Mouse (Mus musculus) embryonic facial prominence, embryonic 11.5 days (tissue): ENCODE measurements around the gene Dclk3. TPM values are rescaled to one million over a fixed set of nuclear protein-coding genes. Genes with fewer than 3 reads are reported as not detected.

Experiments
- ATAC-seq: fragments of 200-750 bp; cut with Nextera tagmentation; replicated peaks from 2 replicates; pipeline ENCODE4 v1.8.0; 2017; ENCODE audit warnings: low read depth; ENCODE audit not compliant: insufficient number of reproducible peaks, low FRiP score, low TSS enrichment
- DNase-seq: peaks from one replicate; pipeline ENCODE4 v3.0.0-alpha.2; 2015; ENCODE audit warnings: low spot score
- H3K27ac ChIP-seq: fragments of 300-500 bp; sonication (generic); replicated peaks from 2 replicates; pipeline ENCODE4 v1.5.1; 2014; ENCODE audit warnings: mild to moderate bottlenecking, low read depth, low read length, control low read depth
- H3K27me3 ChIP-seq: fragments of 300-500 bp; sonication (generic); 2 replicates; pipeline ENCODE4 v1.6.1; 2014; ENCODE audit warnings: mild to moderate bottlenecking, low read length, moderate library complexity, mixed read lengths; ENCODE audit not compliant: control insufficient read depth, insufficient read depth
- H3K36me3 ChIP-seq: fragments of 300-500 bp; sonication (generic); replicated peaks from 2 replicates; pipeline ENCODE4 v1.6.1; 2014; ENCODE audit warnings: low read depth, mild to moderate bottlenecking, low read length, moderate library complexity, mixed read lengths; ENCODE audit not compliant: control insufficient read depth, insufficient read depth
- H3K4me1 ChIP-seq: fragments of 300-500 bp; sonication (generic); 2 replicates; pipeline ENCODE4 v1.6.1; 2014; ENCODE audit warnings: low read length, mixed read lengths; ENCODE audit not compliant: control insufficient read depth, insufficient read depth
- H3K4me2 ChIP-seq: fragments of 300-500 bp; sonication (generic); 2 replicates; pipeline ENCODE4 v1.6.1; 2014; ENCODE audit warnings: low read depth, mild to moderate bottlenecking, control low read depth, low read length, moderate library complexity
- H3K4me3 ChIP-seq: fragments of 300-500 bp; sonication (generic); 2 replicates; pipeline ENCODE4 v1.5.1; 2014; ENCODE audit warnings: low read depth, low read length, control low read depth
- H3K9ac ChIP-seq: fragments of 300-500 bp; sonication (generic); replicated peaks from 2 replicates; pipeline ENCODE4 v1.6.1; 2014; ENCODE audit warnings: mild to moderate bottlenecking, control low read depth, low read length
- H3K9me3 ChIP-seq: fragments of 300-500 bp; sonication (generic); replicated peaks from 2 replicates; pipeline ENCODE4 v1.6.1; 2016; ENCODE audit warnings: mild to moderate bottlenecking, low read length, inconsistent platforms, mixed read lengths; ENCODE audit not compliant: control insufficient read depth
- WGBS: fragments of 180-500 bp; shearing (Covaris S2); extraction: QIAGEN DNeasy Blood & Tissue Kit; methylation state at CpG from one replicate; pipeline ENCODE4 v1.1.7; 2014; 5-methylcytosine and 5-hydroxymethylcytosine counted together
- polyA plus RNA-seq: library from polyadenylated mRNA; unstranded; fragments of >200 nt; fragmentation: Nextera tagmentation; extraction: Ambion mirVana; gene quantifications from 2 replicates; pipeline ENCODE4 v1.2.1, GENCODE M21; 2014

Dclk3 gene
- polyA plus RNA-seq, 1 experiment from 2014 or later, result 0.58 TPM

DNA sequence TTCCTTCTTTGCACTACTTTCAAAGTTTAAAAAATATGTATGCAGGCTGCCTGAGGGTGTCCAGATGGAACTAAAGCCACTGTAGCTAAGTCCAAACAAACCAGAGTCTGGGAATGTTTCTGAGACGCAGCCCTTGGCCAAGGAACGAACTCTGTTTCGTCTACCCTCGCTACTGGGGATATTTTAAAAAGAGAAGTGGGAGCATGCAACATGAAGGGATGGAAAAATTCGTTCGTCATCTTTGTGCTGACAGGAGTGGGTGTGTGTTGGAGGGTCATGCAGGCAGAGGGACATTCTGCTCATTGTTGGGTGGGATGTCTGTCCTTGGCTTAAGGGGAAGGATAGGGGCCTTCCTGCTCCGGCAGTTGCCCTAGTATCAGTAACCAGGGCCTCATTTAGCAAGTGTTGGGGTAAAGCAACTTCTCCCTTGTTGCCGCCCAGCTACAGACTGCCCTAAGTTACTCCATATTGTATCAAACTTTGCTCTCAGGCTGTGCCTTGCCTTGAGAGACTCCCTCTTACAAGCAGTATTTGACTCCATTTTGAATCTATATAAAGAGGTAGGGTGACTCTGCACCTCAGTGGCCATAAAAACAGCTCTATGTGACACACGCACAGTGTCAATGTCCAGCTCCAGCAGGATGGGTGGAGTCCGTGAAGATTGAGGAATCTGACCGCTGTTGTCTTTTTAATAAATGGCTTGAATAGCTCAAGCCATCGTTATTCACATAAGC lies 34.4 kb upstream of the Dclk3 start:
- Histone ChIP-seq H3K27me3 (no peaks in the 10 kb centered on the region), H3K4me2 (no peak overlapping the region), H3K9ac (no peak overlapping the region), H3K4me1 (no peaks in the 10 kb centered on the region), H3K36me3 (no peaks in the 10 kb centered on the region), H3K9me3 (no peaks in the 10 kb centered on the region), H3K4me3 (no peak overlapping the region), H3K27ac (no peak overlapping the region)
- ATAC-seq (no peak), DNase-seq (no peak)
- 90% methylated on average over 12 of the region's 12 CpGs for WGBS

GRCm38 (mm10) chr9:111405080-111405428 lies 33.8 kb upstream of the Dclk3 start:
- Histone ChIP-seq H3K4me1 (no peaks in the 10 kb centered on the region), H3K9ac (no peak overlapping the region), H3K9me3 (no peaks in the 10 kb centered on the region), H3K27me3 (no peaks in the 10 kb centered on the region), H3K4me2 (no peak overlapping the region), H3K27ac (no peak overlapping the region), H3K36me3 (no peaks in the 10 kb centered on the region), H3K4me3 (no peak overlapping the region)
- DNase-seq, result no peak
- ATAC-seq, result no peak
- WGBS, result 87% methylated on average over 6 of the region's 6 CpGs

DNA sequence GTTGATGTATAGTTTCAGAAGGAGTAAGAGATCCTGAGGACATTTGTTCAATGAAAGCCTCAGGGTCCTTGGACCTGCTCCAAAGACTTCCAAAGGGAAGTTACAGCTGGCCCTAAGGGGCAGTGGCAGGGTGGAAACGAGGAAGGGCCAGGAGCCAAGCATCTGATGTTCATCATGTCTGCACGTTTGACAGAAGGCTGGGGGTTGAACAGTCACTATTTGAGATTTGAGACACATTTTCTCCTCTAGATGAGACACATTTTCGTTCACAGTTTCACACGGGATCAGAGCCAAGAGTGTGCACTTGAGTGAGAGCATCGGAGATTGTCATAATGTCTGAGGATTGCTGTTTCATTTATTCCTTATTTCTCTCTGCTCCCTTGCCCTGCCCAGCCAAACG lies 30.9 kb upstream of the Dclk3 start:
- no peak for DNase-seq
- Histone ChIP-seq H3K9me3 (no peaks in the 10 kb centered on the region), H3K4me2 (no peak overlapping the region), H3K36me3 (no peaks in the 10 kb centered on the region), H3K4me1 (no peaks in the 10 kb centered on the region), H3K27me3 (no peaks in the 10 kb centered on the region), H3K27ac (no peak overlapping the region), H3K4me3 (no peak overlapping the region), H3K9ac (no peak overlapping the region)
- WGBS, result 84% methylated on average over 6 of the region's 6 CpGs
- no peak for ATAC-seq

GRCm38 (mm10) chr9:111408427-111408826 lies 30.5 kb upstream of the Dclk3 start:
- DNase-seq (no peak), ATAC-seq (no peak)
- Histone ChIP-seq H3K4me2 (no peak overlapping the region), H3K4me3 (no peak overlapping the region), H3K9me3 (no peaks in the 10 kb centered on the region), H3K36me3 (no peaks in the 10 kb centered on the region), H3K27ac (no peak overlapping the region), H3K9ac (no peak overlapping the region), H3K4me1 (no peaks in the 10 kb centered on the region), H3K27me3 (no peaks in the 10 kb centered on the region)
- 89% methylated on average over 10 of the region's 10 CpGs for WGBS

DNA sequence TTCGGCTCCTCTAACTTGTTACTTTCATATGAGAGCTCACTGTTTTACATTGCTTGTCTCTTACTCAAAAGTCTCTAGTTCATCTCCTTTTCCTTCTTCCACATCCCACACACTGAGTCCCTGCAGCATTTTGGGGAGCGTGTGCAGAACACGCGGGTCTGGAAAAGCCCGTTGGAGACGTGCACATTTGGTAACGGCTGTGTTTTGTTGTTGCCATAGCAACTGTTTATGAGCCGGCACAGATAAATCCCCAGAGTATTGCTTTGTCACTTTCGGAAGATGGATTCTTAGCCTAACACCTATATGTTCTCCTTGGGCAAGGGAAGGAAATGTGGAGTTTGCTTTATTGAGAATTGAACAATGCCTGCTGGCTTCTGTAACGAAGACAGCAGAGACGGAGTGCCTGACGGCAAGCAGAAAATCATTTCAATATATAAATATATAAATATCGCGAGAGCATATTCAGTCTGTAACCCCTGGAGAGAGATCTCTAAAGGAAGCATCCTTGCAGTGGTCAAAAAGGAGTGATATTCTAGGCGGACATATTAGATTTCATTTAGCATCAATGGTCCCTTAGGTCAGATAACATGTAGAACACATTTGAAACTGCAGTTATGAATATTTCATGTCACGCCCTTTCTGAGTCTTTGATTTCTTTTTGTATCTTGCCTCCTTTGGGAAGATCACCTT lies 26.3 kb upstream of the Dclk3 start:
- no peaks in the 10 kb centered on the region for H3K27me3 ChIP-seq
- no peaks in the 10 kb centered on the region for H3K9me3 ChIP-seq
- no peaks in the 10 kb centered on the region for H3K36me3 ChIP-seq
- no peak overlapping the region for H3K27ac ChIP-seq
- H3K4me2 ChIP-seq, result no peak overlapping the region
- ATAC-seq (no peak), DNase-seq (no peak)
- H3K4me3 ChIP-seq, result no peak overlapping the region
- WGBS, result 84% methylated on average over 16 of the region's 16 CpGs
- no peaks in the 10 kb centered on the region for H3K4me1 ChIP-seq
- H3K9ac ChIP-seq, result no peak overlapping the region

DNA sequence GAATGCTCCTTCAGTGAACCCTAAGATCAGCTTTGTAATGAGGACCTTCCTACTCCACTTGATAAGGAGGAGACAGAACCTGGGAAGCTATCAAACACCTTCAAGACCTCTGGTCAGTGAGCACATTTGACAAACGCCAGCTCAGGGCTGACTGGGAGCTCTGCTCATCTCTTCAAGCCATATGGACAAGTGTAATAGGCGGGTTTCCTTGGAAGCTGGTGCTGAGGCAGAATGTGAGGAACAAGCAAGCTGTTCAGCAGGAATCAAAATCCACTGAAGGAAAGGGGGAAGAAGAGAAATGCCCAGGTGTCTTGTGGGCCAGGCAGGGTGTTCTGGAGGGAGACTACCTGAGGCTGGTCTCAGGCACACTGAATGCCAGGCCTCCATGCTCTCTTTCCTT lies 17.0 kb upstream of the Dclk3 start:
- ATAC-seq, result no peak

DNA sequence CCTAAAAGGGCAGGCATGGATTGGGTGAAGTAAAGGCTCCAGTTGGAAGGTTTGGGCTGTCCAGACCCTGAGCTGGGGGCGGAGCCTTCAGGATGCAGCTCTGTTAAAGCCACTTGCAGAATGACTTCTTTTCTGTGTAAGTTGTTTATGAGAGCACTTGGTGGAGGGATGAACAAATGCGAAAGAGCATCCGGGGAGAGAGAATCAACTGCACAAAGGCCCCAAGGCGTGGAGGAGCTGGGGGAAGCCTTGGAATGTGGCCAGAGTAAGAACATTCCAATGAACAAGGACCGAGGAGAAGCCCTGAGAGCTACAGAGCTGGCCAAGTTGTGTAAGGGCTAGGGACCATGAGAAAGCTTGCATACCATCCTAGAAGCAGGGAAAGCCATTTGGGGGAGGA lies 16.3 kb upstream of the Dclk3 start:
- ATAC-seq (no peak), DNase-seq (no peak)
- H3K9me3 ChIP-seq, result no peaks in the 10 kb centered on the region
- H3K27me3 ChIP-seq, result no peaks in the 10 kb centered on the region
- H3K4me1 ChIP-seq, result no peaks in the 10 kb centered on the region
- H3K9ac ChIP-seq, result no peak overlapping the region
- H3K36me3 ChIP-seq, result no peaks in the 10 kb centered on the region
- H3K4me2 ChIP-seq, result no peak overlapping the region
- H3K4me3 ChIP-seq, result no peak overlapping the region
- WGBS, result 72% methylated on average over 5 of the region's 5 CpGs
- no peak overlapping the region for H3K27ac ChIP-seq

More for the DNA sequence above, 17.0 kb upstream of the Dclk3 start:
- Histone ChIP-seq H3K9me3 (no peaks in the 10 kb centered on the region), H3K9ac (no peak overlapping the region), H3K36me3 (no peaks in the 10 kb centered on the region), H3K4me2 (no peak overlapping the region), H3K27me3 (no peaks in the 10 kb centered on the region), H3K4me1 (no peaks in the 10 kb centered on the region), H3K27ac (no peak overlapping the region), H3K4me3 (no peak overlapping the region)
- no peak for DNase-seq
- 72% methylated on average over 2 of the region's 2 CpGs for WGBS

GRCm38 (mm10) chr9:111425113-111425512 lies 13.8 kb upstream of the Dclk3 start:
- Histone ChIP-seq H3K9me3 (no peaks in the 10 kb centered on the region), H3K4me2 (no peak overlapping the region), H3K9ac (no peak overlapping the region), H3K4me3 (no peak overlapping the region), H3K27ac (no peak overlapping the region), H3K36me3 (no peaks in the 10 kb centered on the region), H3K4me1 (no peaks in the 10 kb centered on the region), H3K27me3 (no peaks in the 10 kb centered on the region)
- WGBS, result 64% methylated on average over 6 of the region's 6 CpGs
- DNase-seq (no peak), ATAC-seq (no peak)
